Mouse (Mus musculus) R1 (cell line): ENCODE results near the gene Hpcal1.
"Not testable (repeated sequence)": the region's sequence is repeated elsewhere in the genome, so short reads cannot be mapped to it uniquely, and the experiment has no call there.

Experiments used
- DNase-seq: peaks from one replicate; pipeline ENCODE4 v3.0.0-alpha.2; 2018; ENCODE audit warnings: low read depth, low spot score

Gene Hpcal1

GRCm38 (mm10) chr12:17738473-17738872, 47.8 kb downstream of the Hpcal1 start:
- DNase-seq, result no peak

GRCm38 (mm10) chr12:17740226-17740625, 49.6 kb downstream of the Hpcal1 start:
- no peak for DNase-seq

GRCm38 (mm10) chr12:17741637-17742364, 51.1 kb downstream of the Hpcal1 start:
- no peak for DNase-seq

- no peak for DNase-seq
Measured at GRCm38 (mm10) chr12:17742571-17743321, 52.1 kb downstream of the Hpcal1 start.

- DNase-seq, result no peak
Measured at GRCm38 (mm10) chr12:17745431-17745830, 54.8 kb downstream of the Hpcal1 start.

GRCm38 (mm10) chr12:17746725-17747124, 56.1 kb downstream of the Hpcal1 start:
- DNase-seq, result no peak

- no peak for DNase-seq
Measured at GRCm38 (mm10) chr12:17747191-17748154, 56.8 kb downstream of the Hpcal1 start.

GRCm38 (mm10) chr12:17748155-17748529, 57.5 kb downstream of the Hpcal1 start:
- no peak for DNase-seq

GRCm38 (mm10) chr12:17749784-17750183, 59.1 kb downstream of the Hpcal1 start:
- DNase-seq, result no peak

- DNase-seq, result no peak
Measured at GRCm38 (mm10) chr12:17750500-17750899, 59.8 kb downstream of the Hpcal1 start.

- DNase-seq, result no peak
Measured at GRCm38 (mm10) chr12:17752828-17753227, 62.2 kb downstream of the Hpcal1 start.

- no peak for DNase-seq
Measured at GRCm38 (mm10) chr12:17754771-17755170, 64.1 kb downstream of the Hpcal1 start.

GRCm38 (mm10) chr12:17756891-17757290, 66.2 kb downstream of the Hpcal1 start:
- DNase-seq, result no peak

- peak; percentile 91 for DNase-seq
Measured at GRCm38 (mm10) chr12:17762286-17762933, 71.8 kb downstream of the Hpcal1 start.

- no peak for DNase-seq
Measured at GRCm38 (mm10) chr12:17763054-17763453, 72.4 kb downstream of the Hpcal1 start.

- no peak for DNase-seq
Measured at GRCm38 (mm10) chr12:17764005-17764404, 73.3 kb downstream of the Hpcal1 start.

- DNase-seq, result peak; percentile 40
Measured at GRCm38 (mm10) chr12:17767567-17767966, 76.9 kb downstream of the Hpcal1 start.

GRCm38 (mm10) chr12:17769476-17770172, 79.0 kb downstream of the Hpcal1 start:
- DNase-seq, result no peak

GRCm38 (mm10) chr12:17770538-17770937, 79.9 kb downstream of the Hpcal1 start:
- no peak for DNase-seq

- not testable (repeated sequence) for DNase-seq
Measured at GRCm38 (mm10) chr12:17773721-17774120, 83.1 kb downstream of the Hpcal1 start.

- DNase-seq, result not testable (repeated sequence)
Measured at GRCm38 (mm10) chr12:17774842-17775241, 84.2 kb downstream of the Hpcal1 start.
